Mouse (Mus musculus): Measurements from ENCODE around the gene Bglap3.

- TF ChIP-seq CTCF (IDR thresholded peaks at IDR 0.05; ENCODE audit: borderline replicate concordance, extremely low read depth, insufficient read depth, insufficient read length) (no peak), POLR2A (IDR thresholded peaks at IDR 0.05; ENCODE audit: borderline replicate concordance, extremely low read depth, insufficient read depth, insufficient read length, poor library complexity, severe bottlenecking) (no peak)
These were observed 13.0 kb downstream of the Bglap3 start for GRCm38 (mm10) chr3:88359584-88359983.
